Mouse (Mus musculus): ENCODE measurements around the gene Scarb1. TPM values are rescaled to one million over a fixed set of nuclear protein-coding genes. Genes with fewer than 3 reads are reported as not detected.

Scarb1 gene
- polyA plus RNA-seq, 1 experiment from 2014 or later = 17.6 TPM

GRCm38 (mm10) chr5:125234399-125234798 lies 106.5 kb downstream of the Scarb1 start:
- WGBS = 82% methylated on average over 8 of the region's 8 CpGs

GRCm38 (mm10) chr5:125233478-125233877 lies 107.4 kb downstream of the Scarb1 start:
- Histone ChIP-seq H3K4me1 (ENCODE audit: control insufficient read depth, insufficient read depth, low read length) (no peaks in the 10 kb centered on the region), H3K36me3 (ENCODE audit: control insufficient read depth, insufficient read depth, low read length) (no peaks in the 10 kb centered on the region), H3K27me3 (replicated peaks; ENCODE audit: control insufficient read depth, insufficient read depth, low read length) (no peaks in the 10 kb centered on the region), H3K4me2 (ENCODE audit: low read length) (no peak overlapping the region), H3K9ac (ENCODE audit: low read length) (no peak overlapping the region), H3K4me3 (ENCODE audit: low read depth, low read length) (no peak overlapping the region), H3K27ac (ENCODE audit: low read depth, low read length) (no peak overlapping the region), H3K9me3 (replicated peaks; ENCODE audit: control insufficient read depth, low read length) (no peaks in the 10 kb centered on the region)
- no peak for DNase-seq (ENCODE audit: low spot score)
- ATAC-seq = no peak
- 91% methylated on average over 1 of the region's 1 CpGs for WGBS

More at GRCm38 (mm10) chr5:125234399-125234798, 106.5 kb downstream of the Scarb1 start:
- Histone ChIP-seq H3K4me1 (ENCODE audit: control insufficient read depth, insufficient read depth, low read length) (no peaks in the 10 kb centered on the region), H3K4me3 (ENCODE audit: low read depth, low read length) (no peak overlapping the region), H3K9me3 (replicated peaks; ENCODE audit: control insufficient read depth, low read length) (no peaks in the 10 kb centered on the region), H3K9ac (ENCODE audit: low read length) (no peak overlapping the region), H3K36me3 (ENCODE audit: control insufficient read depth, insufficient read depth, low read length) (no peaks in the 10 kb centered on the region), H3K27ac (ENCODE audit: low read depth, low read length) (no peak overlapping the region), H3K27me3 (replicated peaks; ENCODE audit: control insufficient read depth, insufficient read depth, low read length) (no peaks in the 10 kb centered on the region), H3K4me2 (ENCODE audit: low read length) (no peak overlapping the region)
- ATAC-seq (no peak), DNase-seq (ENCODE audit: low spot score) (no peak)

- Histone ChIP-seq H3K9ac (ENCODE audit: low read length) (no peak overlapping the region), H3K4me1 (ENCODE audit: control insufficient read depth, insufficient read depth, low read length) (no peaks in the 10 kb centered on the region), H3K27ac (ENCODE audit: low read depth, low read length) (no peak overlapping the region), H3K4me3 (ENCODE audit: low read depth, low read length) (no peak overlapping the region), H3K36me3 (ENCODE audit: control insufficient read depth, insufficient read depth, low read length) (no peaks in the 10 kb centered on the region), H3K9me3 (replicated peaks; ENCODE audit: control insufficient read depth, low read length) (no peaks in the 10 kb centered on the region), H3K4me2 (ENCODE audit: low read length) (no peak overlapping the region), H3K27me3 (replicated peaks; ENCODE audit: control insufficient read depth, insufficient read depth, low read length) (no peaks in the 10 kb centered on the region)
- DNase-seq (ENCODE audit: low spot score) = no peak
- WGBS = 92% methylated on average over 7 of the region's 7 CpGs
- no peak for ATAC-seq
Measured at GRCm38 (mm10) chr5:125232443-125232979, 108.4 kb downstream of the Scarb1 start.

DNA sequence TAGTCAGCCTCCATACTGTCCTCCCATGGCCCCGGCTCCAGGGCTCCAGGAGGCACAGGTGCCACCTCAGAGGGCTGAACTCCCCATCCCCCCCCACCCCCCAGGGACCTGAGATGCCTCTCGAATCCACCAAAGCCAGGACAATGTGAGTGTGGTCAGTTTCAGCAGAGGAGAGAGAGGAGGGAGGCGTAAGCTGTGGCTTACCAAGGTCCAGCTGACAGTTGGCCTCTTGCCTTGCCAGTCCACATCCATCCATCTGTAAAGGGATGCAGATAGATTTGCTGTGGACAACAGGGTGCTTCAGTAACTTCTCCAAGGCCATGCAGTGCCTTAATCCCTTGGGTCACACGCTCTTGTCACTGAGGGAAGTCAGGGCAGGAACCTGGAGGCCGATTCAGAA lies 110.4 kb downstream of the Scarb1 start:
- Histone ChIP-seq H3K36me3 (ENCODE audit: control insufficient read depth, insufficient read depth, low read length) (no peaks in the 10 kb centered on the region), H3K4me2 (ENCODE audit: low read length) (no peak overlapping the region), H3K27me3 (replicated peaks; ENCODE audit: control insufficient read depth, insufficient read depth, low read length) (no peaks in the 10 kb centered on the region), H3K9ac (ENCODE audit: low read length) (no peak overlapping the region), H3K27ac (ENCODE audit: low read depth, low read length) (no peak overlapping the region), H3K4me3 (ENCODE audit: low read depth, low read length) (no peak overlapping the region), H3K4me1 (ENCODE audit: control insufficient read depth, insufficient read depth, low read length) (peaks cover 6% of the 10 kb centered on the region; the same call in 1 of the 2 replicates), H3K9me3 (replicated peaks; ENCODE audit: control insufficient read depth, low read length) (no peaks in the 10 kb centered on the region)
- ATAC-seq = no peak
- 87% methylated on average over 5 of the region's 5 CpGs for WGBS
- DNase-seq (ENCODE audit: low spot score) = no peak

- ATAC-seq (no peak), DNase-seq (ENCODE audit: low spot score) (no peak)
- H3K4me3 ChIP-seq (ENCODE audit: low read depth, low read length) = no peak overlapping the region
- WGBS = 78% methylated on average over 2 of the region's 2 CpGs
- no peaks in the 10 kb centered on the region for H3K9me3 ChIP-seq (replicated peaks; ENCODE audit: control insufficient read depth, low read length)
- no peaks in the 10 kb centered on the region for H3K36me3 ChIP-seq (ENCODE audit: control insufficient read depth, insufficient read depth, low read length)
- no peak overlapping the region for H3K4me2 ChIP-seq (ENCODE audit: low read length)
- H3K4me1 ChIP-seq (ENCODE audit: control insufficient read depth, insufficient read depth, low read length) = peaks cover 6% of the 10 kb centered on the region; the same call in 1 of the 2 replicates
- H3K9ac ChIP-seq (ENCODE audit: low read length) = no peak overlapping the region
- H3K27me3 ChIP-seq (replicated peaks; ENCODE audit: control insufficient read depth, insufficient read depth, low read length) = no peaks in the 10 kb centered on the region
- H3K27ac ChIP-seq (ENCODE audit: low read depth, low read length) = no peak overlapping the region
Measured at GRCm38 (mm10) chr5:125229097-125229496, 111.8 kb downstream of the Scarb1 start.

- Histone ChIP-seq H3K27me3 (replicated peaks; ENCODE audit: control insufficient read depth, insufficient read depth, low read length) (no peaks in the 10 kb centered on the region), H3K36me3 (ENCODE audit: control insufficient read depth, insufficient read depth, low read length) (no peaks in the 10 kb centered on the region), H3K4me1 (ENCODE audit: control insufficient read depth, insufficient read depth, low read length) (peaks cover 6% of the 10 kb centered on the region; the same call in 1 of the 2 replicates), H3K4me3 (ENCODE audit: low read depth, low read length) (no peak overlapping the region), H3K4me2 (ENCODE audit: low read length) (no peak overlapping the region), H3K27ac (ENCODE audit: low read depth, low read length) (no peak overlapping the region), H3K9ac (ENCODE audit: low read length) (no peak overlapping the region), H3K9me3 (replicated peaks; ENCODE audit: control insufficient read depth, low read length) (no peaks in the 10 kb centered on the region)
- 100% methylated on average over 4 of the region's 4 CpGs for WGBS
- no peak for ATAC-seq
- no peak for DNase-seq (ENCODE audit: low spot score)
Measured at GRCm38 (mm10) chr5:125227699-125228098, 113.2 kb downstream of the Scarb1 start.

Other genes starting within 250 kb of the Scarb1 start
- gene Ncor2, start 161.9 kb downstream of the Scarb1 start, polyA plus RNA-seq (2014; fragmentation: Nextera tagmentation; extraction: Ambion mirVana) = 15.1 and 22.3 TPM in 2 replicates
- gene Gm10382, start 48.2 kb upstream of the Scarb1 start, polyA plus RNA-seq (2014; fragmentation: Nextera tagmentation; extraction: Ambion mirVana) = 0.33 TPM in 1 of 2 replicates, not detected in the other
- gene Ubc, start 49.1 kb upstream of the Scarb1 start, polyA plus RNA-seq (2014; fragmentation: Nextera tagmentation; extraction: Ambion mirVana) = 981 and 1,199 TPM in 2 replicates
- 4.7 and 7.0 TPM in 2 replicates for gene Dhx37, start 93.0 kb upstream of the Scarb1 start, polyA plus RNA-seq (2014; fragmentation: Nextera tagmentation; extraction: Ambion mirVana)
- gene Bri3bp, start 100.5 kb upstream of the Scarb1 start, polyA plus RNA-seq (2014; fragmentation: Nextera tagmentation; extraction: Ambion mirVana) = 26.0 and 29.1 TPM in 2 replicates
- 51.8 and 71.1 TPM in 2 replicates for gene Aacs, start 134.7 kb upstream of the Scarb1 start, polyA plus RNA-seq (2014; fragmentation: Nextera tagmentation; extraction: Ambion mirVana)
- gene Tmem132b, start 190.7 kb upstream of the Scarb1 start, polyA plus RNA-seq (2014; fragmentation: Nextera tagmentation; extraction: Ambion mirVana) = 3.1 and 4.4 TPM in 2 replicates

Data from forebrain, embryonic 14.5 days (tissue).